Mouse (Mus musculus) neural tube, embryonic 13.5 days (tissue): ENCODE measurements at regions not wholly inside any gene's neighbourhood (a gene's known extent, or its start where the extent isn't known, plus 50 kb on each side); places are given as distances from the start of the nearest gene placed in this dataset.

Experiments used
- ATAC-seq: fragments of 200-750 bp; cut with Nextera tagmentation; 2 replicates; pipeline ENCODE4 v1.8.0; 2017; ENCODE audit warnings: low read depth, mild to moderate bottlenecking, moderate TSS enrichment, moderate library complexity
- H3K27ac ChIP-seq: fragments of 300-500 bp; sonication (generic); replicated peaks from 2 replicates; pipeline ENCODE4 v1.5.1; 2015; ENCODE audit warnings: moderate library complexity, mild to moderate bottlenecking, inconsistent platforms
- H3K27me3 ChIP-seq: fragments of 300-500 bp; sonication (generic); 2 replicates; pipeline ENCODE4 v1.6.1; 2015; ENCODE audit warnings: mild to moderate bottlenecking, inconsistent platforms
- H3K36me3 ChIP-seq: fragments of 300-500 bp; sonication (generic); 2 replicates; pipeline ENCODE4 v1.6.1; 2015; ENCODE audit warnings: mild to moderate bottlenecking, inconsistent platforms
- H3K4me1 ChIP-seq: fragments of 300-500 bp; sonication (generic); replicated peaks from 2 replicates; pipeline ENCODE4 v1.6.1; 2015; ENCODE audit warnings: inconsistent platforms
- H3K4me2 ChIP-seq: fragments of 300-500 bp; sonication (generic); 2 replicates; pipeline ENCODE4 v1.6.1; 2015; ENCODE audit warnings: inconsistent platforms, mild to moderate bottlenecking, moderate library complexity
- H3K4me3 ChIP-seq: fragments of 300-500 bp; sonication (generic); 2 replicates; pipeline ENCODE4 v1.5.1; 2015; ENCODE audit warnings: mild to moderate bottlenecking, inconsistent platforms
- H3K9ac ChIP-seq: fragments of 300-500 bp; sonication (generic); 2 replicates; pipeline ENCODE4 v1.6.1; 2015; ENCODE audit warnings: moderate library complexity, mild to moderate bottlenecking, inconsistent platforms
- H3K9me3 ChIP-seq: fragments of 300-500 bp; sonication (generic); 2 replicates; pipeline ENCODE4 v1.6.1; 2016; ENCODE audit warnings: inconsistent platforms
- WGBS: fragments of 180-500 bp; shearing (Covaris S2); methylation state at CpG from one replicate; pipeline ENCODE4 v1.1.7; 2015; 5-methylcytosine and 5-hydroxymethylcytosine counted together

- Histone ChIP-seq H3K9me3 (no peaks in the 10 kb centered on the region), H3K27me3 (no peaks in the 10 kb centered on the region), H3K4me3 (no peak overlapping the region), H3K4me2 (no peak overlapping the region), H3K36me3 (no peaks in the 10 kb centered on the region), H3K27ac (no peak overlapping the region), H3K4me1 (no peaks in the 10 kb centered on the region), H3K9ac (no peak overlapping the region)
- no peak for ATAC-seq
- 61% methylated on average over 5 of the region's 5 CpGs for WGBS
These were observed 477.8 kb upstream of the Camk1g start for GRCm38 (mm10) chr1:193847922-193848321.

GRCm38 (mm10) chr1:193844868-193845267 lies 474.8 kb upstream of the Camk1g start:
- ATAC-seq = no peak
- H3K4me2 ChIP-seq = no peak overlapping the region
- H3K9ac ChIP-seq = no peak overlapping the region
- no peaks in the 10 kb centered on the region for H3K36me3 ChIP-seq
- no peaks in the 10 kb centered on the region for H3K27me3 ChIP-seq
- no peak overlapping the region for H3K4me3 ChIP-seq
- H3K9me3 ChIP-seq = no peaks in the 10 kb centered on the region
- H3K4me1 ChIP-seq = no peaks in the 10 kb centered on the region
- H3K27ac ChIP-seq = no peak overlapping the region

- H3K27me3 ChIP-seq = no peaks in the 10 kb centered on the region
- no peak overlapping the region for H3K9ac ChIP-seq
- 83% methylated on average over 1 of the region's 1 CpGs for WGBS
- ATAC-seq = no peak
- H3K36me3 ChIP-seq = no peaks in the 10 kb centered on the region
- no peak overlapping the region for H3K27ac ChIP-seq
- no peak overlapping the region for H3K4me2 ChIP-seq
- no peaks in the 10 kb centered on the region for H3K4me1 ChIP-seq
- H3K9me3 ChIP-seq = no peaks in the 10 kb centered on the region
- no peak overlapping the region for H3K4me3 ChIP-seq
These were observed 474.4 kb upstream of the Camk1g start for GRCm38 (mm10) chr1:193844461-193844860.

- Histone ChIP-seq H3K36me3 (no peaks in the 10 kb centered on the region), H3K9me3 (no peaks in the 10 kb centered on the region), H3K4me1 (no peaks in the 10 kb centered on the region), H3K4me3 (no peak overlapping the region), H3K27me3 (no peaks in the 10 kb centered on the region), H3K9ac (no peak overlapping the region), H3K4me2 (no peak overlapping the region), H3K27ac (no peak overlapping the region)
- ATAC-seq = no peak
- WGBS = 74% methylated on average over 3 of the region's 3 CpGs
These were observed 430.9 kb upstream of the Camk1g start for GRCm38 (mm10) chr1:193800998-193801397.

GRCm38 (mm10) chr1:193790579-193790978 lies 420.5 kb upstream of the Camk1g start:
- H3K27ac ChIP-seq = peak overlapping the region; percentile 81
- 44% methylated on average over 2 of the region's 2 CpGs for WGBS
- no peaks in the 10 kb centered on the region for H3K9me3 ChIP-seq
- peak; percentile 76; the same call in 1 of the 2 replicates for ATAC-seq
- no peak overlapping the region for H3K4me3 ChIP-seq
- no peak overlapping the region for H3K9ac ChIP-seq
- H3K27me3 ChIP-seq = no peaks in the 10 kb centered on the region
- peaks cover 17% of the 10 kb centered on the region; the same call in 1 of the 2 replicates for H3K4me1 ChIP-seq
- no peaks in the 10 kb centered on the region for H3K36me3 ChIP-seq
- H3K4me2 ChIP-seq = no peak overlapping the region

- H3K27me3 ChIP-seq = no peaks in the 10 kb centered on the region
- H3K4me2 ChIP-seq = no peak overlapping the region
- peaks cover 11% of the 10 kb centered on the region; the same call in 1 of the 2 replicates for H3K4me1 ChIP-seq
- WGBS = 90% methylated on average over 2 of the region's 2 CpGs
- no peak overlapping the region for H3K4me3 ChIP-seq
- H3K36me3 ChIP-seq = no peaks in the 10 kb centered on the region
- no peak overlapping the region for H3K27ac ChIP-seq
- H3K9me3 ChIP-seq = no peaks in the 10 kb centered on the region
- no peak for ATAC-seq
- H3K9ac ChIP-seq = no peak overlapping the region
These were observed 418.4 kb upstream of the Camk1g start for GRCm38 (mm10) chr1:193788496-193788895.

GRCm38 (mm10) chr1:193787417-193787816 lies 417.3 kb upstream of the Camk1g start:
- peaks cover 11% of the 10 kb centered on the region; the same call in 1 of the 2 replicates for H3K4me1 ChIP-seq
- 36% methylated on average over 1 of the region's 1 CpGs for WGBS
- ATAC-seq = no peak

GRCm38 (mm10) chr1:193784966-193785365 lies 414.9 kb upstream of the Camk1g start:
- H3K36me3 ChIP-seq = no peaks in the 10 kb centered on the region
- 0 out of 2 replicates have a peak overlapping the region, but pooled peaks have one; percentile 22 for H3K9ac ChIP-seq
- H3K4me1 ChIP-seq = peaks cover 7% of the 10 kb centered on the region; the same call in 1 of the 2 replicates
- no peak overlapping the region for H3K4me3 ChIP-seq
- H3K9me3 ChIP-seq = no peaks in the 10 kb centered on the region
- H3K27me3 ChIP-seq = no peaks in the 10 kb centered on the region
- no peak for ATAC-seq
- 58% methylated on average over 1 of the region's 1 CpGs for WGBS
- peak overlapping the region; percentile 64 for H3K27ac ChIP-seq
- H3K4me2 ChIP-seq = no peak overlapping the region

More at GRCm38 (mm10) chr1:193787417-193787816, 417.3 kb upstream of the Camk1g start:
- no peaks in the 10 kb centered on the region for H3K36me3 ChIP-seq
- H3K4me3 ChIP-seq = no peak overlapping the region
- no peak overlapping the region for H3K27ac ChIP-seq
- no peaks in the 10 kb centered on the region for H3K27me3 ChIP-seq
- no peaks in the 10 kb centered on the region for H3K9me3 ChIP-seq
- H3K9ac ChIP-seq = no peak overlapping the region
- no peak overlapping the region for H3K4me2 ChIP-seq

GRCm38 (mm10) chr1:193784526-193784925 lies 414.4 kb upstream of the Camk1g start:
- no peak overlapping the region for H3K4me3 ChIP-seq
- H3K9ac ChIP-seq = 0 out of 2 replicates have a peak overlapping the region, but pooled peaks have one; percentile 22
- ATAC-seq = no peak
- H3K4me1 ChIP-seq = 0 out of 2 replicates have a peak, but pooled peaks cover 2% of the 10 kb centered on the region
- H3K27me3 ChIP-seq = no peaks in the 10 kb centered on the region
- peak overlapping the region; percentile 64 for H3K27ac ChIP-seq
- no peak overlapping the region for H3K4me2 ChIP-seq
- WGBS = 84% methylated on average over 2 of the region's 2 CpGs
- no peaks in the 10 kb centered on the region for H3K9me3 ChIP-seq
- H3K36me3 ChIP-seq = no peaks in the 10 kb centered on the region

- H3K27ac ChIP-seq = no peak overlapping the region
- H3K36me3 ChIP-seq = no peaks in the 10 kb centered on the region
- no peaks in the 10 kb centered on the region for H3K9me3 ChIP-seq
- H3K4me3 ChIP-seq = no peak overlapping the region
- no peaks in the 10 kb centered on the region for H3K27me3 ChIP-seq
- ATAC-seq = no peak
- H3K4me1 ChIP-seq = no peaks in the 10 kb centered on the region
- WGBS = 85% methylated on average over 1 of the region's 1 CpGs
- H3K9ac ChIP-seq = no peak overlapping the region
- no peak overlapping the region for H3K4me2 ChIP-seq
These were observed 408.1 kb upstream of the Camk1g start for GRCm38 (mm10) chr1:193778181-193778580.

- Histone ChIP-seq H3K27me3 (no peaks in the 10 kb centered on the region), H3K4me1 (no peaks in the 10 kb centered on the region), H3K4me2 (no peak overlapping the region), H3K4me3 (no peak overlapping the region), H3K27ac (no peak overlapping the region), H3K36me3 (no peaks in the 10 kb centered on the region), H3K9me3 (no peaks in the 10 kb centered on the region), H3K9ac (no peak overlapping the region)
- ATAC-seq = no peak
- 79% methylated on average over 4 of the region's 4 CpGs for WGBS
These were observed 399.4 kb upstream of the Camk1g start for GRCm38 (mm10) chr1:193769546-193769945.

- no peak overlapping the region for H3K27ac ChIP-seq
- no peaks in the 10 kb centered on the region for H3K36me3 ChIP-seq
- ATAC-seq = no peak
- no peaks in the 10 kb centered on the region for H3K9me3 ChIP-seq
- H3K9ac ChIP-seq = no peak overlapping the region
- H3K4me3 ChIP-seq = no peak overlapping the region
- no peaks in the 10 kb centered on the region for H3K27me3 ChIP-seq
- no peaks in the 10 kb centered on the region for H3K4me1 ChIP-seq
- H3K4me2 ChIP-seq = no peak overlapping the region
These were observed 394.0 kb upstream of the Camk1g start for GRCm38 (mm10) chr1:193764103-193764502.

- no peak for ATAC-seq
- H3K4me2 ChIP-seq = no peak overlapping the region
- WGBS = 20% methylated on average over 4 of the region's 4 CpGs
- no peaks in the 10 kb centered on the region for H3K36me3 ChIP-seq
- H3K27me3 ChIP-seq = no peaks in the 10 kb centered on the region
- peaks cover 32% of the 10 kb centered on the region for H3K4me1 ChIP-seq
- H3K9ac ChIP-seq = no peak overlapping the region
- no peak overlapping the region for H3K4me3 ChIP-seq
- H3K27ac ChIP-seq = no peak overlapping the region
- H3K9me3 ChIP-seq = no peaks in the 10 kb centered on the region
These were observed 381.7 kb upstream of the Camk1g start for GRCm38 (mm10) chr1:193751819-193752251.
